Comparison of ENCODE assay signal across 16 mouse cellular contexts in the genomic region with DNA sequence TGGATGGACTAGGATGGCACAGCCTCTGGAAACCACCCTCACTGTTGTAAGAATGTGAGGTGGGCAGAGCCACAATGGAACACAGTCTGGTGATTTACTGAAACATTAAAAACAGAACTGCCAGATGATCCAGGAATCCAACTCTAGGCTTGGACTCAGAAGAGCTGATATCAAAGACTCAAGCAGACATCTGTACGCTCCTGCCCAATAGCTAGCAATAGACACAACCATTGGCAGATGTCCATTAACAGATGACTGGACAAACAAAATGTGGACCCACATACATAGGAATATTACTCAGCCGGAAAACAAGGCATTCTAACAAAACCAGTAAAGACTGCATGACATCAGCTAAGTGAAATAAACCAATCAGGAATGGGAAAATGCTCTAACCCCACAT.
"Had no signal": no experiment of that assay in that cellular context is flagged by ENCODE, and none has a peak within 500 bp of the region (broad histone marks: within the 10 kb centered on the region; RNA-seq: fewer than 3 reads in every experiment).

No protein-coding gene starts in this region.

- H3K4me2 ChIP-seq: neural tube, embryonic 13.5 days; neural tube, embryonic 15.5 days; stomach, embryonic 15.5 days had no signal

- H3K27ac ChIP-seq: neural tube, embryonic 13.5 days; neural tube, embryonic 15.5 days; stomach, embryonic 15.5 days; stomach, postnatal 0 days had no signal

- H3K27me3 ChIP-seq: neural tube, embryonic 13.5 days; neural tube, embryonic 15.5 days; stomach, embryonic 15.5 days had no signal

- H3K4me3 ChIP-seq: neural tube, embryonic 13.5 days; neural tube, embryonic 15.5 days; stomach, embryonic 15.5 days had no signal

- DNase-seq: retina, postnatal 1 day; right cerebral cortex, adult 18-20 months; right cerebral cortex, postnatal 14 days; right cerebral cortex, postnatal 25 days; right cerebral cortex, postnatal 4 days; spleen, adult 18-20 months; thymus, adult 18-20 months; thymus, adult 2 months; thymus, postnatal 14 days; thymus, postnatal 25 days; thymus, postnatal 36 days; thymus, postnatal 4 days had no signal

- H3K4me1 ChIP-seq: neural tube, embryonic 13.5 days; stomach, embryonic 15.5 days had no signal

- H3K36me3 ChIP-seq: neural tube, embryonic 13.5 days; neural tube, embryonic 15.5 days; stomach, embryonic 15.5 days had no signal

- H3K9me3 ChIP-seq: neural tube, embryonic 13.5 days; neural tube, embryonic 15.5 days; stomach, embryonic 15.5 days had no signal

- H3K9ac ChIP-seq: neural tube, embryonic 13.5 days; neural tube, embryonic 15.5 days; stomach, embryonic 15.5 days had no signal
